Mouse (Mus musculus): ENCODE results near the gene Neurog1.

- TF ChIP-seq CTCF (IDR thresholded peaks at IDR 0.05; ENCODE audit: low read depth): no peak
- TF ChIP-seq EP300 (IDR thresholded peaks at IDR 0.05; ENCODE audit: low read depth): no peak
Measured at GRCm38 (mm10) chr13:56259926-56260250, 7.9 kb upstream of the Neurog1 start.

Measured in liver, embryonic 14.5 days (tissue).